Mouse (Mus musculus) Muller cell, postnatal 12 days (primary cell): ENCODE data around the gene Spef1.
A peak's percentile ranks its signal among the peaks of the same experiment; 100 is the strongest.

Experiments
- DNase-seq: peaks from one replicate; pipeline ENCODE4 v3.0.0-alpha.2; 2015; ENCODE audit errors: inconsistent ontology term

Gene Spef1

DNA sequence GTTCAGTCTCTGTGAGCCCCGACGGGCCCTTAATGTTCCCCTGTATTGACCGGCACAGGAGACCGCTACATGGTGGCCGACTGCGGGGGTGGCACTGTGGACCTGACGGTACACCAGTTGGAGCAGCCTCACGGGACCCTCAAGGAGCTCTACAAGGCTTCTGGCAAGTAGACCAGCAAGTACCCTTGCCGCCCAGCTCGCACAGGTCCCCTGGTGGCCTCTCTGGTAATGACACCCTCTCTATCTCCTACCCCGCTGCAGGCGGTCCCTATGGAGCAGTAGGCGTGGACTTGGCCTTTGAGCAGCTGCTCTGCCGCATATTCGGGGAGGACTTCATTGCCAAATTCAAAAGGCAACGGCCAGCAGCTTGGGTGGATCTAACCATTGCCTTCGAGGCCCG is 44.5 kb downstream of the Spef1 start:
- no peak for DNase-seq

DNA sequence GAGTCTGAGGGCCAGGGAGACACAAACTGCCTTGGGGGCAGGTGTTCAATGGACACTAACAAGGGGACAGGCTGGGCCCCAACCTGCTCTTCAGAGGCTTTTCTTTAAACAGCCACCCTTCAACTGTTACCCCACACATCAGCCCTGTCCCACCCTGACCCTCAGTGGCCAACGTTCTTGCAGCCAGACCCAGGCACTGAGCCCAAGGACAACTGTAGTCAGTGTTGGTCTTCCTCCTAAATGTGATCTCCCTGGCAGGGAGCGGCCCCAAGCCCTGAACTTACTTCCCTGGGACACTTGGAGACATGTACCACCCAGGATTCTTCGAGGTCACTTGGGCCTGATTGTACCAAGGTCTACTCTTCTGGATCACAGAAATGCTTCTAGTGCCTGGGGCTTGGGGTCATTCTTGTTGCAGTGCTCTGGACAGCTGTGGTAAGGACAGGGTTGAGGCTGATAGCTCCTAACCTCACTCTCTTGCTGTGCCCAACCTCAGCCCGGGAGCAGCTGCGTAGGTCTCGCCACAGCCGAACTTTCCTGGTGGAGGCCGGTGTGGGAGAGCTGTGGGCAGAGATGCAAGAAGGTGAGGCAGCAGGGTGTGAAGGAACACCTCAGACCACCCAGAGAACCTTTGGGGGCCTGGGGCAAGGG is 45.6 kb downstream of the Spef1 start:
- no peak for DNase-seq

DNA sequence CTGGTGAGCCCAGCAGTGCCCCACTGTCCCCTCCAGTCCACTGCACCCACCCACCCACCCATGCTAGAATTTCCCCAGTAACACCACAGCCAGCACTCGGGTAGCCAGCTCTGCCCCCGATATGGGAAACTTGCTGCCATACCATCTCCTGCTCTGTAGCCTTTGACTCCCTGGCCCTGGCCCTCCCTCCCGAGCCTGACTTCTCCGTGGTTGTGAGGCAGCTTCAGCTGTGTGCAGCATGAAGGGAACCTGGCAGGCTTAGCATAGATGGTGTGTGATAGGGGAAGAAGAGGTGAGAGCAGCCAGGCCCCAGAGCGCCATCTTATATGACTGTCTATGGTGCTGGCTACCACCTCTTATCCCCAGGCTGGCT is 46.6 kb downstream of the Spef1 start:
- no peak for DNase-seq

DNA sequence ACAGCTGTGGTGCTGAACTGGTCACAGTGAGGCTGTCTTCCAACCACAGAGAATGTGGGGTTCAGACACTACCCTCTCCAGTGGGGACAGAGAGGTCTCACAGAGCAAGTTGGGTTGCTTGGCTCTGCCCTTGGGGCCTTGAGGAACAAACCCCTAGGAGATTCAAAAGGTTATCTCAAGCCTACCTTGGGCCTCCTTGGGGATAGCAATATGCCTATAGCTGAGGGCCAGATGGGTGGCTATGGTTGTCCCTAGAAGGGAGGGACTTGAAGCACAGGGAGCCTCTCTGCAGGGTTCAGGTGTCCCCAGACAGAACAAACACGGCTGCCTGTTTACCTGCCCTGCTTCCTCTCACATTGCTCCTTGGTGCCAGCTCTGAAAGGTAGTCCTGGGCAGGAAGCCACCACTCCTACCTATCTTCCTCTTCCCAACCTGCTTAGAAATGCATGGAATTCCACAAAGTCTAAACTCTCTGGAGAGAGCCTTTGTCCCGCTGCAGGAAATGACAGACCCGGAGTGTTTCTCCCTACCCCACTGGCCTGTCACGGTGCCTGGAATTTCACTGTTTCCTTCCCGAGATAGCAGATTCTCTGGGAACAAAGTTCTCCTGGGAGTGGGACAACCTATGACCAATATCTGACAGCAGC is 47.1 kb downstream of the Spef1 start:
- DNase-seq: no peak

DNA sequence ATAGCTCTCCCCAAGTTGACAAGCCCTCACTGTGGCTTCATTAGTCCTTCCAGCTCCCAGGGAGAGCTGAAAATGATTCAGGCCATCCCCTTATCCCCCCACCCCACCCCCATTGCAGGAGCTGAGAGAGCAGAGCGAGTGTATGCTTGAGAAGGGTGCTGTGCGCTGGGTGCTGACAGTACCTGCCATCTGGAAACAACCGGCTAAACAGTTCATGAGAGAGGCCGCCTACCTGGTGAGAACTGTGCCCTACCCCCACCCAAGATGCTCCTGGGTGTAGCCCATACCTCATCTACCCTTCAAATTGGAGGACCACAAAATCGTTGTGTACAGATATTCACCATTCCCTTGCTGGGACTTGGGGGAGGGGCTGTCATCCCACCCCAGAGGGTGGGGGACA is 47.8 kb downstream of the Spef1 start:
- no peak for DNase-seq

DNA sequence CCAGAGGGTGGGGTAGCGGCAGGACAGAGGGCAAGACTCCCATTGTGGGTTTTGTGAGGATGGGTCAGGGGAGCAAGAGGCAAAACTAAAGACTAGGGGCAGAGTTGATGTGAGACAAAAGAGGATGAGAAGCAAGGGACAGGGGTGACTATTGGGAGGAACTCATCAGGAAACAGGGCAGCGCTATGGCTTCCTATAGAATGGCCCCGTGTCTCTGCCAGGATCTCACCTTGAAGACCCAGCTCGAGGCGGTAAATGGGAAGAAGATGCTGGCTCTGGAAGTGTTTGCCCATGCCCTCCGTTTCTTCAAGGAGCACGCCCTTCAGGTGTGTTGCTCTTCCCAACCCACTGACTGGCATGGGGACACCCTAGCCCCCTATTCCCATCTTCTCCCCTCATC is 48.3 kb downstream of the Spef1 start:
- no peak for DNase-seq

DNA sequence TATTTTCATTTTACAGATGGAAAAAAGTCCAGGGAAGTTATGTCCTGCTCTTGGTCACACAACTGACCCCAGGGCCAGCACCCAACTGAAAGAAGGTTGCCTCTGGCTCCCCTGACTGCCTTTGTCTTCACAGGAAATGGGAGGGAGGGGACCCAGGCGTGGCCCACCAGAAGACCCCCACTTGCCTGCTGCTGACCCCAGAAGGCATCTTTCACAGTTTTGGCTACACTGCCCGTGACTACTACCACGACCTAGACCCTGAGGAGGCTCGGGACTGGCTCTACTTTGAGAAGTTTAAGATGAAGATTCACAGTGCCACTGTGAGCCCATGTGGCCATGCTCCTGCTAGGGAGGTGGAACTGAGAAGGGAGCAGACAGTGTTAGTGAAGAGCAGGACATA is 48.8 kb downstream of the Spef1 start:
- no peak for DNase-seq

DNA sequence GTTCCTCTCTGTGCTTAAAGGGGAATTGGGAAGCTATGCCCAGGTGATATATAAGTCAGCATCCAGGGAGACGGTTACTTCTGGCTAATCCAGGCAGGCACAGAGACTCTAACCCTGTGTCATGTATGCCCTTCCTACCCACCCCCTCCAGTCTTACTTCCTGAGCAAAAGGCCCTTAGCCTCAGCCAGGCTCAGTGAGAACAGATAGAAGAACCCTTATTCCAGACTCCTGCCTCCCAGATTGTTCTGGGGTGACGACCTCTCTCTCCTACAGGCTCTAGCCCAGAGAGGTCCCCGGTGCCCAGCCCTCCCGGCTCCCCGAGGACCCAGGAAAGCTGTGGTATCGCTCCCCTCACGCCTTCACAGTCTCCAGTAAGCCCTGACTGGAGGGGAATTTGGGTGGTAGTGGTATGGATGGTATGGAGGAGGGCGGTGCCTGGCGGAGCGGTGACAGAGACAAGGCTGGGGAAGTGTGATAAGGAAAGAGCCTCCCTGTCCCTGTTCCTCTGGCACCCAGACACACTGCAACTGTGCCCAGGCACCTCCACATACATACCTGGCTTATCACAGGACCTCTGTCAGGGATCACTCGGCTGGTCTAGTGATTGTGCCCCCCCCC is 51.5 kb downstream of the Spef1 start:
- DNase-seq: no peak

DNA sequence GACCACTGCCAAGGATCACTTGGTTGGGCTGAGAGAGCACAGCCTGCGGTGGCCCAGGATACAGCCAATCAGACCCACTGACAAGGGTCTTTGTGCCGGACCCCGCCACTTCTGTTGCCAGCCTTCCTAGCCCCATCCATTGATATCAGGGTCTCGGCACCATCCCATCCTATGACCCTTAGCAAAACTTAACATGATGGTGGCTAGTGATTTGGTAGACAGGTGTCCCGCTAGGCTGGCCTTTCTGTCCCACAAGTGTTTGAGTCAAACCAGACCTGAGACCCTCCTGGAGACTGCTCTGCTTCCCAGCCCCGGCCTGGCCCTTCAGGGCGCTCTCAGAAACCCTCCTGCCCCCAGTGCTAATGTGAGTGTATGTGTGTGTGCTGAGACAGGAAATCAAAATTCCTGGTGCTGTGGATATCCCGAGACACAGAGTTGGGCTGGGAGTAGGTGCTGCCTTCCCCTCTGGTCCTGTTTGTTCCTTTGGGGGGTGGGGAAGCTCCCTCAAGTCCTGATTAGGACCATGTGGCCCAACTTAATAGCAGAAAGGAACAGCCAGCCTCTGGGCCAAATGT is 52.2 kb downstream of the Spef1 start:
- DNase-seq: no peak

DNA sequence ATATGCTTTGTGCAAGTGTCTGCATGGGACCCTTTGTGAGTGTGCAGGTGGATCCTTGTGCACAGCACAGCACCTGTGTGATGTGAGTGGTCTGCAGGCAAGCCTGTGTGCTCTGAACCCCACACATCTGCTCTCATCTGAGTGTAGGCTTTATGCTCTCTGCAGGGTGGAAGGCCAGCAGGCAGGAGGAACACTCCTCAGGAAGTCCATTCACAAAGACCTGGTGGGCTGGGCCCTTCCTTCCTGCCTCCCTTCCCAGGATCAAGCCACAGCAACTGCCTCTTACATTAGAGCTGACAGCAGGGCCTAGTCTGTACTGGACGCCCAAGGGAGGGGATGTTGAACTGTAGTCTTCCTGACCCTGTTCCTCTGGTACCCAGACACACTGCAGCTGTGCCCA is 52.7 kb downstream of the Spef1 start:
- no peak for DNase-seq

DNA sequence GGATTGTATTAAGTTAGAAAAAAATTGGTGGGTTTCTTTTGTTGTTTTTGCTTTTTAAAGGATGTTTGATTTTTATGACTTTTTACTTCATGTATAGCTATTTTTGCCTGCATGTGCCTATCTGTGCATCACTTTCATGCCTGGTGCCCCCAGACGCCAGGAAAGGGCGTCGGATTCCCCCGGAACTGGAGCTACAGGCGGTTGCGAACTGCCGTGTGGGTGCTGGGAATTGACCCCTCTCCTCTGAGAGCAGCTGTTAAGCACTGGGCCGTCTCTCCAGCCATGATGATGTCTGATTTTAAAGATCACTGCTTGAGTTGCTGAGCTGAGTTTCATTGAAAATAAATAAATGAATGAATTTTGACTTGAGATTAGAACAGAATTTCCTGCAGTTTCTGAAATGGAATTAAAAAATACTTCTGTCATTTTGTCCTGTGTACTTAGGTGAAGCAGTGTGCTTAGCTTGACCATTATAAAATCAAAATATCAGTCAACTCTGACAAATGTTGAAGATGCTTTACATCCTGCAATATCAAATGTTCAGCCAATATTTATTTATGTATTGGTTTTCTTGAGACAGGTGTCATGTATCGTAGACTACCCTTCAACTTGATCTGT is 54.0 kb downstream of the Spef1 start, which contains the start of gene Gm11037:
Gene Gm11037, plus strand, starts transcription at position 568 of the 618 bp plus-strand sequence.
- DNase-seq: no peak

DNA sequence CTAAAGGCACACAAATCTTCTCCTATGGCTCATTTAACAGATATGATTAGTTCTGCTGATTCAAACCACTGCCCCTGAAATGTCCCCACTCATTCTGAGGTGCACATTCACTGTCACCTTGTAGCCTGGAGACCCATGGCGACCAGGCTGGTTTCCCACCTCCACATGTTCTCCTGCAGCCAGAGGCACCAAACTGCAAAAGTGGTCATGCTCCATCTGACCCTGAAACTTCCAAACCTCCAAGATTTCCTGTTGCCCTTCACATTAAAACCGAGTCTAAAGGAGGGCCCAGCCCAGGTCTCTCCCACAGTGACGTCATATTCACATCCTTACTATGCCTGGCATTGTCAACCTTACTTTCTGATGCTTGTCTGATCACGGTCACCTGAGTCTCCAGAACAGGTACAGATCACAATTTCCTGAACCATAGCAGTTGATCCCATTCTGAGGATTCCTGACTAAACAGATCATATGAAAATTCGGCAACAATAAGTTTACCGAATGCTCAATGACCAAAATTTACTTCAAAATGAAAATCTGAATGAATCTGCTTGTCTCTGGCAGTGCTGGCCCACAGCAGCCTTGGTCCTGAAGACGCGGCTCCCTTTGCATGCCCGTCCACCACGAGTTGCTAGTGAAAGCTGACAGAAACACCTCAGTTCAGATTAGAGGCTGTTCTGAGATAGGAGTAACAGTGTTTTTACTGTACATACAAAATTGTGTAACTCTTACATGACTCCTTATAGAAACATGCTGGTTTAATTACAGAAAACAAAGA is 54.8 kb downstream of the Spef1 start:
- DNase-seq: no peak

DNA sequence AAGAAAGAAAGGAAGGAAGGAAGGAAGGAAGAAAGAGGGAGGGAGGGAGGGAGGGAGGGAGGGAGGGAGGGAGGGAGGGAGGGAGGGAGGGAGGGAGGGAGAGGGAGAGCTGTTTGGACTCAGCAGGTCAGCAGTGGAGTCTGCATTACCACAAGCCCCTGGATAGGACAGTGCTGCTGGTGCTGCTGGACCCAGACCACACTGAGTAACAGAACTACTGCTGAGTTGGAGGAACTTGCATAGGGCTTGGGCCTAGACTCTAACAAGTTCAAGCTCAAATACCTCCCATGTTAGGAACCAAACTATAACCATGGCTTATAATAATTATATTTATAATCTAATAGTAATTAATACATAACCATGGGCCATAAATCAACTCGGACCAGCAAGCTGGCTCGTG is 56.2 kb downstream of the Spef1 start:
- no peak for DNase-seq

DNA sequence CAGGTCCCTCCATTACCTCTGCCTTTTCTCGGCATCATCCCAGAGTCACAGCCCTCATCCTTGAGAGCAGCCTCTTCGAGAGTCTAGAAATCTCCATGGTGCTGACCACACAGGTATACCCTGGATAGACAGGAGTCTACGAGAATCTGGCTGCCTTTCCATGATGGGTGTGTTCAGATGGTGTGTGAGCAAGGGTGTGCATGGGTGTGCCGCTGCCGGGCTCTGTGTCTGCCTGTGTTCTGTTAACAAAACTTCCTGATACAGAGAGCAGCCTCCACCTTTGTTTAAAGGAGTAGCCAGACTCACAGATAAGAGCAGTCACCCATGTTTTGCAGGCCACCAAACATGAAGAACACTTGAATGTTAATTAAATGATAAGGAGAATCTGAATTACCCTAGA is 57.2 kb downstream of the Spef1 start:
- DNase-seq: no peak

DNA sequence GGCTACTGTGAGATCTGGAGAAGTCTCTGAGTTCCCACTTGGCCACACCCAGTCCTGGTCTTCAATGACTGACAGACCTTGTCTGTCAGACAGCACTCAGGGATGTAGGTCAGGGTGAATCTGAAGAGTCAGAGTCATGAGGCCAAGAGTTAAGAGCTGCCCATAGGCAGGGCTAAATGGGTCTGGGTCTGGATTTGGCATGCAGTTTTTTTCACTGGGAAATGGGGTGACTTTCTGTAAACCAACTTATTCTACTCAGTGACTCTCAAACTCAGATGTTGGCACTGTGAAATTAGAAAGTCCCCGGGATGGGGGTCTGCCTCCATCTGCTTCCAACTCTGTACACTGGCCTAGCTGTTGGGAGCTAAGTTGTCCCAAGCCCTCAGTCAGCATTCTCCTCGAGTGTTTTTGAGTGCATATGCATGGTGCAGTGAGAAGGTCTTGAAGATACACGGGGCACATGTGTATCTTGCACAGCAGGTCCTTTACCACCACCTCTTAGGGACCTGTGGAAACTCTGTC is 58.4 kb downstream of the Spef1 start:
- no peak for DNase-seq

DNA sequence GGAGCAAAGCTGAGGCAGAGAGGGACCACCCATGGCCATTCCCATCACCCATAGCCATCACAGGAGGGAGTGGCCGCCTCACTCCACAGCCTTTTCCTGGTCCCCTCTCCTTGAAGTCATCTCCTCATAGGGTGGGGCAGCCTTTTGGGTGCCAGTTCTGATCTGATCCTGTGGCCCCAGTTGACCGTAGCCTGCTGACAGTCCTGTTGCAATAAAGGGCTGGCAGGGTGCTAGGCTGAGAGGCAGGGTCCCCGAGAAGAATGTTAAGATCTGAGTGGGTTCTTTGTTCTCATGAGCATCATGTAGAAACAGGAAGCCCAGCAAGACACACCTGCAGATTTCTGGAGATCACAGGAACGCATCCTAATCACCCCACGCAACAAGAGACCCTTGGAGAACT is 58.9 kb downstream of the Spef1 start:
- no peak for DNase-seq

DNA sequence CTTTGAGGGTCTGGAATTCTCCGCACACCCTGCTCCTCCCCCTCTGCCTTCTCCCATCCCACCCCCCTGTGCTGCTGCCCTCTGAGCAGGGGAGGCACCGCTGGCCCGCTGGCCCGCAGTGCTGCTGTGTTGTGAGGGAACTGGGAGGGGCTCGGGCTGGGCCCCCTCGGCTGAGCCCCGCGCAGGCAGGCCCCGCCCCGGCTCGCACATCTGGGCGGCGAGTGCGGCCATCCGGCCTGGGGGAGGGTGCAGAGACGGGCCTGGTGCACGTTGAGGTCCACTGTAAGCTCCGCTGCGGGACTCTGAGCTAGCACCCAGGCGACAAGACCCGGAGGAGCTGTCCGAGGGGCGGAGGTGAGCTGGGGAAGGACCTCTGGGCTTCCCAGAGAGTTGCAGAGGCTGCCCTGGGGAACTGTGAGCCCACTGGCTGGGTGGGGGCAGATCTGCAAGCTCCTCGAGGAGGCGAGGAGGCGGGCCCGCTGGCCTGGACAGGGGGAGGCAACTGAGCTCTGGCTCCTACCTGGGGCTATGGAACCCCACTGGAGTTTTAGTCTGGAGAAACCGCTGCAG is 59.8 kb downstream of the Spef1 start, which contains the start of gene Hspa12b:
Gene Hspa12b, plus strand, starts transcription at position 120 of the 570 bp plus-strand sequence.
- DNase-seq: peak; percentile 9

DNA sequence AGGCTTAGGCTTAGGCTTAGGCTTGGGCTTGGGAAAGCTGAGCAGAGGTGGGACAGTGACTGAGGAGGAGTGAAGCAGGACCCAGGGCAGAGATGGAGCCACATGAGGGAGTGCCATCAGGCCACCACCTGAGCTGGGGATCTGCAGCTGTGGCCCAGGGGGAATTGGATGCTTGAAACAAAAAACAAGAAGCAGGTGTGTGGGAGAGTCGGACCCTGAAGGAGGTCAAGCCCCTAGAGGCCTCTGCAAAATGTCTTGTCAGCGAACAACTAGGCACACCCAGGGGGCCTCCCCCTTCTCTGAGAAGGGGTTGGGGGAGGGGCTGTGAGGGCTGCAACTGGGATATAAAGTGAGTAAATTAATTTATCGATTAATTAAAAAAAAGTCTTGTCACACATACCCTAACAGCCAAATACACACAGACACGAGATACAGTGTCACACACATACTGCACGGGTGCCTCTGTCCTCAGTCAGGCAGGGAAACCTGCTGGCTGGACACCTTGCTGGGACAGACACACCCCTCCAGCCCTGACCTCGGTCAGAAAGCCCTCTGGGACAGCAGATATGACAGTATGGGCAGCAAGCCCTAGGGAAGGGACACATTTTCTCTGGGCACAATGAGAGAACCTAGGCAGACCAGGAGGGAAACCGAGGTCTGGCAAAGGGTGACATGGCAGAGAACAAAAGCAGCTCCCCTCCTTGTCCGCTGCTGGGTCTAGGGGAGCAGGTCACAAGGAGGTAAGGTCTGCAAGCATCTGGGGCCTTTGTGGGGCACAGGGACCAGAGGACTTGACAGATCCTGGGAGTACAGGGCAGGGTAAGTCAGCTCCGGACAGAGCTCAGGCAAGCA is 60.9 kb downstream of the Spef1 start:
- no peak for DNase-seq

DNA sequence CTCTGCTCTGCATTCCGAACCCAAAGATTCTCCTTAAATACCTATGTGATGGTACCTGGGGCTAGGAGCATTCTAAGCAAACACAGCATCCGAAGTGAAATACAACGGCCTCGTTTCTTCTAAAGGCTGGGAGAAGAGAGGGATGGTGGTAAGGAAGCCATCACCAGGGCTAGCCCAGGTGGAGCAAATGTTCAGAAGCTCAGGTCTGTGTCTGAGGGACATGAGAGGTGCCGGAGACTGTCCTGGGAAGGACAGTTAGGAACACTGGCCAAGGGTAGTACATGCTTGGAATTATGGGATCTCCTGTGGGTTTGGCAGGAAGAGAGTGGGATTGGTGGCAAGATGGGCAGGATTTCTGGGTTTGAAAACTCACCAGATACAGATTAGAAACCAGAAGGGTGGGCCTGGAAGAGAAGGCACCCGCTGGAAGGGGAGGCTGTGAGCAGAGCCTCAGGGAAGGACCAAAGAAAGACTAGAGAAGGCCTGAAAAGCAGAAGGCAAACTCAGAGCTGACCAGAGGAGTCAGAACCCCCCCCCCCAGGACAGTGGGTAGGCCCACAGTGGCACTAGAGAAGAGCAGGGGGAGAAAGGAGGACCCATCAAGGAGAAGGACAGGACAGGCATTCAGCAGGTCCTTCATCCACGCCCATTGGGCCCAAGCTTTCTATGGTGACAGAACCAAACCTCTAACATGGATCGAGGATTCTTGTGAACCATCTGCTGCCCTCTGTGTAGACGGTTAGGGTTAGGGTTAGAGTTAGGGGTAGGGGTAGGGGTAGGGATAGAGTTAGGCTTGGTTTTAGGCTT is 61.7 kb downstream of the Spef1 start:
- DNase-seq: no peak
